Mouse (Mus musculus) lung, postnatal 0 days (tissue): ENCODE data around the gene Bcr.

ENCODE experiments used
- CTCF ChIP-seq: IDR thresholded peaks from 2 replicates; pipeline ENCODE4 v1.5.1; 2016; ENCODE audit warnings: antibody characterized with exemption, mild to moderate bottlenecking
- EP300 ChIP-seq: IDR thresholded peaks from 2 replicates; pipeline ENCODE4 v1.6.1; 2016; ENCODE audit warnings: antibody characterized with exemption, mild to moderate bottlenecking, control low read depth

DNA sequence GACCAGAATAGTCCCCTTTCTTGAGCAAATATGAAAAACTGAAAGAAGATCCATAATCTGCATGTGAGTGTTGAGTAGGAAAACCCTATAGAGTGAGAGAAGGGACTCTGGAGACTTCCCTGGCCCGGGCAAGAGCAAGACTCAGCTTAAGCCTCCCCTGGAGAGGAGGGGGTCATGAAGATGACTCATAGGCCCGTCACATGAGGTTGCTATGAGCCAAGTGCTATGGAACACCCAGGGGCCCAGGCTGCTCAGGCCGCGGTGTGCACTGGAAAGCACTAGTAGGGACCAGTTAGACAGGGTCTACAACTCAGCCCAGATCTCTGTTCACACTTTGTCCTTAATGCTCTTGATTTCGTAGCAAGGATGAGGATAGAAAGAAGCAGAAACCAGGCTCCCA is 54.8 kb downstream of the Bcr start:
- no peak for TF ChIP-seq CTCF
- TF ChIP-seq EP300: no peak
